Mouse (Mus musculus) left cerebral cortex, postnatal 14 days (tissue): ENCODE measurements around the gene Ldah. TPM values are rescaled to one million over a fixed set of nuclear protein-coding genes. Genes with fewer than 3 reads are reported as not detected.

Experiments used
- DNase-seq, 2 experiments: peaks; one replicate each; pipeline ENCODE4 v3.0.0; 2021 to 2022; ENCODE audit warnings: low spot score in 2 of 2, mixed read lengths in 1 of 2
- intact Hi-C: fragments of 180-260 bp; cut with DNase I; formaldehyde crosslinking; loops from one replicate; pipeline ENCODE4 v1.15.1; 2025
- total RNA-seq, 2 experiments: library from RNA; stranded (reverse); gene quantifications; 2 replicates each; pipeline ENCODE4 v1.2.3; 2021

Ldah gene
- total RNA-seq, 2 experiments from 2014 or later: 39.8 to 42.3 TPM

DNA sequence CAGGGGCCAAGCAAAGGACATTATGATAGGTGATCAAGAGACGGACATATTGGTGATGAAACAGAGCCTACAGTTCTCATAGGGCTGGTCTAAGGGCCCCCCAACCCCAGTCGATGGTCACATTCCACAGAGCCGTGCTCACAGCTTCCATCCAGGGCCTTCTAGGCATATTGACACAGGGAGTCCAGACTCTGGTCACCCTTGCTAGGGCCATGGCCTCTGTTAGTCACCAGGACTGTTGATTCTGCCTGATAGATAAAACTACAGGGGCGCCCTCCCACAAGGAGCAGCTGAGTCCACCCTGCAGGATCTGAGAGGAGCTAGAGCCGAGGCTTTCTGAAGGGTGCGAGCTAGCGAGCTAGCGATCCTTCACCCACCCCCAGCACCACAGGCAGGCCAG lies 125.7 kb downstream of the Ldah start:
- intact Hi-C loops: no loop called here
- DNase-seq: no peak

DNA sequence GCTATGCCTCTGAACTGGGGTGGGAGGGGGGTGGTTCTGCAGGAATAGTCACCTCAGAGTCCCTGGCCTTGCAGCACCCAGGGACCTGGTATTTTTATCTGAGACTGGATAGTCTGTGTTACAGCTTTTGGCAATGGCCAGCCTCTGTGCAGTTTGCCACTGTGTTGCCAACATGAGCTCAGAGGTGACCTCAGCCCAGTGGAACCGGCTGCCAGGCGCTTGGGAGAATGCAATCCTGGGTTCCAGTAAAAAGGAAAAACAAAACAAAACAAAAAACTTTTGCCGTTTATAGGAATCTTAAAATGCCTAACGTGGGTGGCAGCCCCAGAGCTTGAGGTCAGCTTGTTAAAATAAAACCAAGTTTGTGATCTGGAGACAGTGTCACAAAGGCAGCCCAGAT lies 126.4 kb downstream of the Ldah start:
- intact Hi-C loops: no loop called here
- no peak for DNase-seq

Other genes with a start within 250 kb of the Ldah start
- gene Apob, start 230.5 kb upstream of the Ldah start, total RNA-seq: under 1 TPM; 0.04 to 0.11 TPM
- gene Gdf7, start 93.8 kb downstream of the Ldah start, total RNA-seq: under 1 TPM; 0.48 to 0.63 TPM
- gene Hs1bp3, start 105.3 kb downstream of the Ldah start, total RNA-seq: 10 to 100 TPM; 10.6 to 11.0 TPM